Mouse (Mus musculus) monocyte, adult 5-6 weeks (primary cell): ENCODE results near the gene Olfm2. TPM values are rescaled to one million over a fixed set of nuclear protein-coding genes. Genes with fewer than 3 reads are reported as not detected.

Experiments used
- ATAC-seq: fragments of 153-309, 156-312 bp; replicated peaks from 2 replicates; pipeline ENCODE4 v1.8.0; 2017; ENCODE audit warnings: mild to moderate bottlenecking; ENCODE audit not compliant: low TSS enrichment, insufficient number of reproducible peaks, severe bottlenecking, poor library complexity, low FRiP score
- total RNA-seq: library from RNA; stranded (forward); fragments of 200-1000, 200-491, 200-594 nt; gene quantifications from 3 replicates; pipeline ENCODE4 v1.2.3, GENCODE M21; 2017

The Olfm2 gene
- total RNA-seq, 1 experiment from 2014 or later = not detected

- no peak for ATAC-seq
Observed at GRCm38 (mm10) chr9:20666510-20667034, 79.6 kb downstream of the Olfm2 start.

- ATAC-seq = no peak
Observed at GRCm38 (mm10) chr9:20665925-20666324, 80.2 kb downstream of the Olfm2 start.

- ATAC-seq = no peak
Observed at GRCm38 (mm10) chr9:20664982-20665637, 81.0 kb downstream of the Olfm2 start.

GRCm38 (mm10) chr9:20664366-20664765 lies 81.8 kb downstream of the Olfm2 start:
- no peak for ATAC-seq

GRCm38 (mm10) chr9:20663956-20664355 lies 82.2 kb downstream of the Olfm2 start:
- ATAC-seq = no peak

GRCm38 (mm10) chr9:20662874-20663273 lies 83.3 kb downstream of the Olfm2 start:
- no peak for ATAC-seq

GRCm38 (mm10) chr9:20662325-20662724 lies 83.8 kb downstream of the Olfm2 start:
- ATAC-seq = no peak

- ATAC-seq = no peak
Observed at GRCm38 (mm10) chr9:20657546-20657945, 88.6 kb downstream of the Olfm2 start.

GRCm38 (mm10) chr9:20653859-20654258 lies 92.3 kb downstream of the Olfm2 start:
- ATAC-seq = no peak

- no peak for ATAC-seq
Observed at GRCm38 (mm10) chr9:20652260-20652658, 93.9 kb downstream of the Olfm2 start.

- ATAC-seq = peak; percentile 95
Observed at GRCm38 (mm10) chr9:20651602-20652259, 94.4 kb downstream of the Olfm2 start, which contains the start of gene Pin1. Gene Pin1, plus strand, starts transcription at chr9:20652095.

GRCm38 (mm10) chr9:20645121-20645520 lies 101.0 kb downstream of the Olfm2 start:
- 0 out of 2 replicates have a peak, but pooled peaks have one; percentile 19 for ATAC-seq

- ATAC-seq = peak; percentile 71
Observed at GRCm38 (mm10) chr9:20644360-20645081, 101.6 kb downstream of the Olfm2 start, which contains the start of gene Fbxl12. Gene Fbxl12, minus strand, starts transcription at chr9:20644767.

GRCm38 (mm10) chr9:20643781-20644180 lies 102.4 kb downstream of the Olfm2 start:
- no peak for ATAC-seq

- peak; percentile 86 for ATAC-seq
Observed at GRCm38 (mm10) chr9:20642896-20643466, 103.2 kb downstream of the Olfm2 start.

GRCm38 (mm10) chr9:20642101-20642895 lies 103.9 kb downstream of the Olfm2 start, which contains the start of gene Ubl5:
Gene Ubl5, plus strand, starts transcription at chr9:20642878.
- ATAC-seq = no peak

GRCm38 (mm10) chr9:20641501-20641900 lies 104.6 kb downstream of the Olfm2 start:
- ATAC-seq = no peak

GRCm38 (mm10) chr9:20639486-20639885 lies 106.7 kb downstream of the Olfm2 start:
- no peak for ATAC-seq
